Comparison of ENCODE assay signal across 12 mouse cellular contexts in the genomic region with DNA sequence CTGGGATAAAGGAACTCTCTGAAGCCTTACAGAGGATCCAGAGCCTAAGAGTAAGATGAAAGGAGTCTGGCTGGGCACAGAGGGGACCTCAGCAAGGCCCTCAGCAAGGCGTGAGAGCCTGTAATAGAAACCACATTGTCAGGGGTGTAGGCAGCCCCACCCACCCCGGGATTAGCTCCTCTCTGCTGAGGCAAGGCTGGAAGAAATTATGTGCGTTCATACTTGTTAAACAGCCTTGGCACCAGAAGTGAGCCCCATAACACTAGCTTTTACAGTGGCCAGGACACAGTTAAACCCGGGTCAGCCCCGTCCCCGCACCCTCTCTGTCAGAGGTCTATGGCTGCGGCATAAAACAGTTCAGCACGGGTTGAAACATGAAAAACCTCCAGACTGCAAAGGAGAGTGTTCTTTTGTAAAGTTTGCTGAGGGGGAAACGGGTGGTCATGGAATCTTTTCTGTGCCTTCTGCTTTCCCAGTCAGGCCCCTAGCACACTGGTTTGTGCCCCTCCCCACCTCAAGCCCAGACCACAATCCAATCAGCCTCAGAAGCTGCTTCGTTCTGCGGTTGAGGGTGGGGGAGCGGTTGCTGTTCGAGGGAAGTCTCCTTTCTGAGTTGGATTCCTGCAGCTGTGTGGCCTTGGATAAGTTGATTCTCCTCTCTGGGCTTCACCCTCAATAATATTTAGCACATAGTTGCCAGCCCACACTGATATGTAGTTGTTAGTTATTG.
A peak's percentile ranks its signal among the peaks of the same experiment; 100 is the strongest.
DNase-seq lines count a peak whose midpoint lies in the region; ATAC-seq lines count a peak whose summit lies in the region.
"Had no signal": no experiment of that assay in that cellular context is flagged by ENCODE, and none has a peak within 500 bp of the region (broad histone marks: within the 10 kb centered on the region; RNA-seq: fewer than 3 reads in every experiment).

No protein-coding gene starts in this region.

- H3K4me1 ChIP-seq in heart, embryonic 15.5 days (replicated peaks) = peaks cover 47% of the 10 kb centered on the region
- peaks cover 63% of the 10 kb centered on the region for H3K4me1 ChIP-seq in midbrain, embryonic 12.5 days
- peaks cover 8% of the 10 kb centered on the region for H3K4me1 ChIP-seq in midbrain, embryonic 16.5 days (ENCODE audit: control insufficient read depth, insufficient read depth, low read length)
- H3K4me1 ChIP-seq in embryonic facial prominence, embryonic 12.5 days = peaks cover 81% of the 10 kb centered on the region
- peaks cover 50% of the 10 kb centered on the region for H3K4me1 ChIP-seq in neural tube, embryonic 11.5 days (ENCODE audit: control insufficient read depth, insufficient read depth, low read length)

- H3K27ac ChIP-seq in heart, embryonic 15.5 days = no peak overlapping the region
- no peak overlapping the region for H3K27ac ChIP-seq in midbrain, embryonic 12.5 days (replicated peaks)
- H3K27ac ChIP-seq in midbrain, embryonic 16.5 days (ENCODE audit: low read length) = no peak overlapping the region
- peak overlapping the region; percentile 93 for H3K27ac ChIP-seq in embryonic facial prominence, embryonic 12.5 days
- no peak overlapping the region for H3K27ac ChIP-seq in neural tube, embryonic 11.5 days (ENCODE audit: low read depth, low read length)
- H3K27ac ChIP-seq: hindbrain, embryonic 15.5 days had no signal

- H3K9ac ChIP-seq in heart, embryonic 15.5 days = no peak overlapping the region
- H3K9ac ChIP-seq in midbrain, embryonic 12.5 days (replicated peaks) = no peak overlapping the region
- H3K9ac ChIP-seq in midbrain, embryonic 16.5 days (ENCODE audit: low read depth, low read length) = no peak overlapping the region
- H3K9ac ChIP-seq in embryonic facial prominence, embryonic 12.5 days = no peak overlapping the region
- H3K9ac ChIP-seq in neural tube, embryonic 11.5 days (ENCODE audit: low read length) = 0 out of 2 replicates have a peak overlapping the region, but pooled peaks have one; percentile 8
- H3K9ac ChIP-seq: hindbrain, embryonic 15.5 days had no signal

- peak overlapping the region; percentile 4; the same call in 1 of the 2 replicates for H3K4me2 ChIP-seq in heart, embryonic 15.5 days
- H3K4me2 ChIP-seq in midbrain, embryonic 12.5 days (replicated peaks) = peak overlapping the region; percentile 10; the same call in 1 of the 2 replicates
- H3K4me2 ChIP-seq in midbrain, embryonic 16.5 days (ENCODE audit: low read length) = no peak overlapping the region
- H3K4me2 ChIP-seq in embryonic facial prominence, embryonic 12.5 days (replicated peaks) = peak overlapping the region; percentile 26
- no peak overlapping the region for H3K4me2 ChIP-seq in neural tube, embryonic 11.5 days (ENCODE audit: low read depth)
- H3K4me2 ChIP-seq: hindbrain, embryonic 15.5 days had no signal

- H3K4me3 ChIP-seq in heart, embryonic 15.5 days = no peak overlapping the region
- no peak overlapping the region for H3K4me3 ChIP-seq in midbrain, embryonic 12.5 days
- no peak overlapping the region for H3K4me3 ChIP-seq in midbrain, embryonic 16.5 days (ENCODE audit: low read depth, low read length)
- H3K4me3 ChIP-seq in embryonic facial prominence, embryonic 12.5 days = no peak overlapping the region
- no peak overlapping the region for H3K4me3 ChIP-seq in neural tube, embryonic 11.5 days (ENCODE audit: low read depth, low read length)
- H3K4me3 ChIP-seq: hindbrain, embryonic 15.5 days had no signal

- peaks cover 67% of the 10 kb centered on the region for H3K27me3 ChIP-seq in heart, embryonic 15.5 days
- H3K27me3 ChIP-seq in midbrain, embryonic 12.5 days = peaks cover 73% of the 10 kb centered on the region
- H3K27me3 ChIP-seq in midbrain, embryonic 16.5 days (ENCODE audit: control insufficient read depth, insufficient read depth, low read depth, low read length) = no peaks in the 10 kb centered on the region
- no peaks in the 10 kb centered on the region for H3K27me3 ChIP-seq in embryonic facial prominence, embryonic 12.5 days
- no peaks in the 10 kb centered on the region for H3K27me3 ChIP-seq in neural tube, embryonic 11.5 days (ENCODE audit: control insufficient read depth, insufficient read depth, low read length)
- H3K27me3 ChIP-seq: hindbrain, embryonic 15.5 days had no signal

- no peak; the same call in 1 of the 2 replicates for ATAC-seq in heart, embryonic 15.5 days (replicated peaks; ENCODE audit: insufficient number of reproducible peaks, insufficient read depth, low FRiP score, low read depth)
- 0 out of 2 replicates have a peak, but pooled peaks have one; percentile 21 for ATAC-seq in midbrain, embryonic 12.5 days (ENCODE audit: low FRiP score, low read depth)
- no peak for ATAC-seq in midbrain, embryonic 16.5 days
- peak; percentile 75 for ATAC-seq in embryonic facial prominence, embryonic 12.5 days (ENCODE audit: insufficient number of reproducible peaks, insufficient read depth, low FRiP score, low TSS enrichment)
- no peak for ATAC-seq in neural tube, embryonic 11.5 days (ENCODE audit: insufficient read depth, low FRiP score, low TSS enrichment)

- WGBS in heart, embryonic 15.5 days = 22% methylated on average over 13 of the region's 13 CpGs
- WGBS in midbrain, embryonic 12.5 days = 4% methylated on average over 13 of the region's 13 CpGs
- WGBS in midbrain, embryonic 16.5 days = 8% methylated on average over 13 of the region's 13 CpGs
- 2% methylated on average over 13 of the region's 13 CpGs for WGBS in embryonic facial prominence, embryonic 12.5 days
- 5% methylated on average over 13 of the region's 13 CpGs for WGBS in neural tube, embryonic 11.5 days

- no peak for DNase-seq in heart, postnatal 25 days (ENCODE audit: low spot score)
- DNase-seq in neural tube, embryonic 11.5 days (ENCODE audit: low spot score) = no peak
- no peak for DNase-seq in left cerebral cortex, adult 9 months (ENCODE audit: low spot score in 2 of 2)
- DNase-seq in adrenal gland, adult 18-20 months (ENCODE audit: low spot score in 2 of 2) = no peak
- DNase-seq: cerebellum, postnatal 10 days; right cerebral cortex, adult 18-20 months; thymus, adult 2 months had no signal

- no peaks in the 10 kb centered on the region for H3K9me3 ChIP-seq in heart, embryonic 15.5 days (replicated peaks)
- H3K9me3 ChIP-seq in midbrain, embryonic 12.5 days = no peaks in the 10 kb centered on the region
- no peaks in the 10 kb centered on the region for H3K9me3 ChIP-seq in midbrain, embryonic 16.5 days (replicated peaks; ENCODE audit: control insufficient read depth, low read length, poor library complexity, severe bottlenecking)
- H3K9me3 ChIP-seq in embryonic facial prominence, embryonic 12.5 days = no peaks in the 10 kb centered on the region
- H3K9me3 ChIP-seq in neural tube, embryonic 11.5 days (ENCODE audit: control insufficient read depth, low read length) = no peaks in the 10 kb centered on the region; the same call in 1 of the 2 replicates
- H3K9me3 ChIP-seq: hindbrain, embryonic 15.5 days had no signal

- intact Hi-C loops in heart, postnatal 25 days (cut with DNase I) = no loop called here

- no peaks in the 10 kb centered on the region for H3K36me3 ChIP-seq in heart, embryonic 15.5 days
- no peaks in the 10 kb centered on the region for H3K36me3 ChIP-seq in midbrain, embryonic 12.5 days
- H3K36me3 ChIP-seq in midbrain, embryonic 16.5 days (ENCODE audit: control insufficient read depth, insufficient read depth, low read length) = no peaks in the 10 kb centered on the region
- no peaks in the 10 kb centered on the region for H3K36me3 ChIP-seq in embryonic facial prominence, embryonic 12.5 days
- no peaks in the 10 kb centered on the region for H3K36me3 ChIP-seq in neural tube, embryonic 11.5 days (ENCODE audit: control insufficient read depth, insufficient read depth, low read length)
- H3K36me3 ChIP-seq: hindbrain, embryonic 15.5 days had no signal

Comparison
In these comparisons a context has a peak if more than half of its experiments do, and no peak if none do; other contexts are left out.
1. ATAC-seq: peak in midbrain, embryonic 12.5 days (single experiment) and embryonic facial prominence, embryonic 12.5 days (single experiment); none in heart, embryonic 15.5 days (single experiment), midbrain, embryonic 16.5 days (single experiment) and neural tube, embryonic 11.5 days (single experiment).
2. H3K4me2 ChIP-seq: peak in heart, embryonic 15.5 days (single experiment), midbrain, embryonic 12.5 days (single experiment) and embryonic facial prominence, embryonic 12.5 days (single experiment); none in midbrain, embryonic 16.5 days (single experiment) and neural tube, embryonic 11.5 days (single experiment).